Mouse (Mus musculus): ENCODE data around the gene Samsn1.

- no peak for TF ChIP-seq CTCF (IDR thresholded peaks at IDR 0.05; ENCODE audit: borderline replicate concordance, insufficient read depth, low read length)
- no peak for TF ChIP-seq POLR2A (IDR thresholded peaks at IDR 0.05; ENCODE audit: low read depth, low read length)
These were observed 60.1 kb downstream of the Samsn1 start for GRCm38 (mm10) chr16:75962021-75962420.
